Mouse (Mus musculus): ENCODE results near the gene Slc24a1.

The Slc24a1 gene

GRCm38 (mm10) chr9:64937491-64937890, 13.9 kb downstream of the Slc24a1 start:
- DNase-seq (ENCODE audit: low read depth), result no peak

GRCm38 (mm10) chr9:64936508-64936907, 14.9 kb downstream of the Slc24a1 start:
- DNase-seq (ENCODE audit: low read depth), result peak; percentile 88

DNA sequence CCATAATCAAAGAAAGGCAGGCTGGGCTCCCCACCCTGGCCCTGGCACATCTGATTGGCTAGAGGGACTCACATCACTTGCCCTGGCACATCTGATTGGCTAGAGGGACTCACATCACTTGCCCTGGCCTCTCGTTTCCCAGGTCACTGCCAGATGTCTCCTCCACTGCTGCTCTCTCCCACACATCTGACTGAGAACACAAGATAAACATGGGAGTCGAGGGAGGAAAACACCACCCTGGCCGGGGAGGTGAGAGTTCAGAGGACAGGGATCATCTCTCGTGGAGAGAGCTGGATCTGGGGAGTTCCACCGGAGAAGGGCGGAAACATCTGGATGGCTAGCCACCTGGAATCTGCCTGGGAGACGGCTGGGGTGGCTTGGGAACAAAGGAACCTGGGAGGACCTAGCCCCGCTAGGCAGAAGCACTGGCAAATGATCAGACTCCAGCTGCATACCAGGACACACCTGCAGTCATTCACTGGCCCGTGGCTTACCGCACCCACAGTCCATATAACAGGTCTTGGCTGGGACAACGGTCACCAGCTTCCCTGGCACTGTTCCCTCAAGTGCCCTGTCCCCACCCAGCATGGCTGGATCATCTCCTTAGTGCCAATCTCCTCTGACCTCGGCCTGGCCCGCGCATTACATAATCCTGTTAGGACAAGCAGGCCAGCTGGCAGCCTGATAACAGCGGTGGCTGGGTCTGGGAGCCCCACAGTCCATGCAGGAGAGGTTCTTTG, 17.2 kb downstream of the Slc24a1 start:
- DNase-seq (ENCODE audit: low read depth), result no peak

GRCm38 (mm10) chr9:64931751-64932610, 19.4 kb downstream of the Slc24a1 start:
- DNase-seq (ENCODE audit: low read depth), result no peak

DNA sequence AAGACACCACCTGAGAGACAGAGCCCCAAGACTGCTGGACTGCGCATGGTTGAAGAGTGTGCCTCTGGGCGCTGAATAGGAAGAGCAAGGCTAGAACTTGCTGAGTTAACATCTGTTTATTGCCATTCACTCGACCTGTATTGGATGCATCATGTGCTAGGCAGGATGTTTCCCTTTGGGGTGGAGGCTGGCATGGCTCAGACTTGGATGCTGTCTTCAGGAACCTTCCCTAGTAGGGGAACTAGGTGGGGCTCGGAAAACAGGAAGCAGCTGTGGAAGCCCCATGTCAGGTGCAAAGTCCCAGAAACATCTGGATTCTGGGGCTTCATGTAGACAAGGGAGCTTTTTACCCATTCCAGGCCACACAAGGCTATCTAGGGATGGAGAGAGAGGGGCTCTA, 21.2 kb downstream of the Slc24a1 start:
- no peak for DNase-seq (ENCODE audit: low read depth)

DNA sequence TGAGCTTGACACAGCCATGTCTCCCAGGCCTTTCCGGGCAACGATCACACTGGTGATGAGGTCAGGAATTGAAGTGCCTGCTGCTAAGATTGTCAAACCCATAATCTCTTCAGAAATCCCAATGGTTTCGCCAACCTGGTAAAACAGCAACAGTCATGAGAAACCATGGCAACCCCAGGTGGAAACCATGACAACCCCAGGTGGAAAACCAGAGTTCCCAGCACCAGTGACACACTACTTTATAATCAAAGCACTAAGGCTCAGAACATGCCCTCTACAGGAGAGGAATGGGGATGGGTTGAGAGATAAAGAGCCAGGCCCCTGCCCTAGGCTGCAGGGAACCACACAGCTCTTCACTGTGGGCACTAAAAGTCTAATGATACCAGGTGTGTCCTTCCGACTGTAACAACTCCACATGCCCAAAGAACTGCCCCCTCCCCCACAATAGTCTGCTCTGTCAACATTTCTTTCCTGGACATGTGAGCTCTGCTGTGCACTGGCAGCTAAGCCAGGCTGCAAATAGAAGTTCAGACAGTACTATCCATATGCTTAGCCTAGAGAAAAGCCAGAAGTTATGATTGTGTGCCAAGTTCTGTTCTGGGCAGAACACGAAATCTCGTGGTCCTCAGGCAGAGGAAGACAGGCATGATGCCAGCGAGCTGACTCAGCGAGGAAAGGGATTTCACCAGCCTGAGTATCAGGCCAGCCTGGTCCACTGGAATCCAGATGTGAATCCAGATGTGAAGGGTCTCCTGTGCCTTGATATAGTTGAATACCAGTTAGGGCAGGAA, 25.0 kb downstream of the Slc24a1 start:
- no peak for DNase-seq (ENCODE audit: low read depth)

- DNase-seq (ENCODE audit: low read depth), result no peak
These were observed 25.6 kb downstream of the Slc24a1 start for GRCm38 (mm10) chr9:64925771-64926170.

- peak; percentile 85 for DNase-seq (ENCODE audit: low read depth)
These were observed 32.8 kb downstream of the Slc24a1 start for GRCm38 (mm10) chr9:64918560-64918959.

DNA sequence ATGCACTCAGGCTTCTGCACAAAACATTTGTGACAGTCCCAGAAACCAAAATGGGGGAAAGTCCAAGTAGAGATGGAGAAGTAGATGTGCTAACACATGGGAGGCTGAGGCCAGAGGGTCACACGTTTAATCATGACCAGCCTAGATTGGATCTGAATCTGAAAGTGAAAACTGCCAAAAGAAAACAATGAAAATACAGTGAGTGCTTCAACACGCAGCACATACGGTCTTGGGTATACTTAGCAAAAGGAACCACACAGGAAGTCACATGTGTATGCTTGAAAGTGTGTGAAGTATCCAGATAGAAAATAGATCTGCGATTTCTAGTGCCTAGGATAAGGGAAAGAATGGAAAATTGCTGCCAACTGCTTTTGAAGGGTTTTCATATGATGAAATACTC, 36.8 kb downstream of the Slc24a1 start:
- peak; percentile 50 for DNase-seq (ENCODE audit: low read depth)

- no peak for DNase-seq (ENCODE audit: low read depth)
These were observed 37.4 kb downstream of the Slc24a1 start for GRCm38 (mm10) chr9:64913973-64914372.

DNA sequence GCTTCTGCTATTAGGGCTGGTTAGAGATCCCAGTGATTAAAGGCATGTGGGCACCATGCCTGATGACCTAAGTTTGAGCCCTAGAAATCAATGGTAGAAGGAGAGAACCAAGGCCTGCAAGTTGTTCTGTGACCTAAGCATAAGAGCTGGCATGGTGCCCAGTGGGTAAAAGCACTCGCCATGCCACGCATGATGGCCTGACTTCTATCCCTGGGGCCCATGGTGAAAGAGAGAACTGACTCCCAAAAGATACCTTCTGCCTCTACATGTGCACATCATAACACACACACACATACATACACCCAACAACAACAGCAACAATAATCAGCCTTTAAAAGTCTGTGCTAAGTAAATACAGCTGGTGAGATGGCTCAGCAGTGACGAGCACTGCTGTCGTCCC, 38.0 kb downstream of the Slc24a1 start:
- no peak for DNase-seq (ENCODE audit: low read depth)

DNA sequence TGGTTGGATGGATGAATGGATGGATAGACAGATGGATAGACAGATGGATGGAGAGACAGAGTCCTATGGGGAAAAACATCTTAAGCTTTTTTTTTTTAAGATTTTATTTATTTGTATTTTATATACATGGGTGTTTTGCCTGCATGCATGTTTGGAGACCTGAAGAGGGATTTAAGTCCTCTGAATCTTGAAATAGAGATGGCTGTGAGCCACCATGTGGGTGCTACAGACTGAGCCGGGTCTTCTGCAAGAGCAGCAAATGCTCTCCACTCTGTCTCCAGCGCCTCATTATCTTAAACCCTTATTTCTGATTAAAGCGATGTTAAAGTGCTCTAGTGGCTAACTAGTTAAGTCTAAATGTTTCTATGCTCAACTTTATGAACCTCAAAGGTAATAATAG, 44.0 kb downstream of the Slc24a1 start:
- no peak for DNase-seq (ENCODE audit: low read depth)

DNA sequence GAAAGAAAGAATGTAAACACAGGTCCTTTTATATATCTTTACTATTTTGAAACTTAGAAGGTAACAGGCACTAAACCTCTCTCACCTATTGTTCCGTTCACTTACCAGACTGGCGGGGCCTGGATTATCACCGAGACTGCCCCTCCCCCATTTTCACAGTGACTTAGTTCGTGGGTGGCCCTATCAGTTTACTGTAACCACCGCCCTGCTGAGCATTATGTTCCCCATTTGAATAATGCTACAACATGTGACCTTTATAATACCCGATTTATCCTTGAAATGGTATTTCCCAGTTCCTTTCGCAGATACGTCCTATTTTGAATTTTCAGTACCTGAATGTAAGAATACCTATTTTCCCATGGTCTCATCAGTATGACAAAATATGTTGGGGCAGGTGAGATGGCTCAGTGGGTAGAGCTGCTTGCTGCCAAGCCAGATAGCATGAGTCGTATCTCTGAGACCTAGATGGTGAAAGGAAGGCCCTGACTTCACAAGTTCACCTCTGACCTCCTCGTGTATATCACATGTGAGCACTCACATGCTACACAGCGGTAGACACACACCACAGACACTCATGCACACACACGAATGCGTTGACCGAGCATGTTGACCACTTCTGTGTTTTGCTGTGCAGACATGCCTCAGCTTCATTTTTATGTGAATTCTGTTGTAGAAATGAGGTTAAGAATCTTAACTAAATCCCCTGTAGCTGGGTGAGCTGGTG, 46.3 kb downstream of the Slc24a1 start:
- no peak for DNase-seq (ENCODE audit: low read depth)

- peak; percentile 83 for DNase-seq (ENCODE audit: low read depth)
These were observed 48.0 kb downstream of the Slc24a1 start for GRCm38 (mm10) chr9:64903386-64903785.

GRCm38 (mm10) chr9:64902866-64903265, 48.5 kb downstream of the Slc24a1 start:
- DNase-seq (ENCODE audit: low read depth), result no peak

- no peak for DNase-seq (ENCODE audit: low read depth)
These were observed 54.8 kb downstream of the Slc24a1 start for GRCm38 (mm10) chr9:64896605-64897004.

GRCm38 (mm10) chr9:64886008-64886407, 65.4 kb downstream of the Slc24a1 start:
- DNase-seq (ENCODE audit: low read depth), result no peak

Data from naive thymus-derived CD4-positive, alpha-beta T cell, adult 2 months (primary cell).